Mouse (Mus musculus): Measurements from ENCODE around the gene Moxd1.

DNA sequence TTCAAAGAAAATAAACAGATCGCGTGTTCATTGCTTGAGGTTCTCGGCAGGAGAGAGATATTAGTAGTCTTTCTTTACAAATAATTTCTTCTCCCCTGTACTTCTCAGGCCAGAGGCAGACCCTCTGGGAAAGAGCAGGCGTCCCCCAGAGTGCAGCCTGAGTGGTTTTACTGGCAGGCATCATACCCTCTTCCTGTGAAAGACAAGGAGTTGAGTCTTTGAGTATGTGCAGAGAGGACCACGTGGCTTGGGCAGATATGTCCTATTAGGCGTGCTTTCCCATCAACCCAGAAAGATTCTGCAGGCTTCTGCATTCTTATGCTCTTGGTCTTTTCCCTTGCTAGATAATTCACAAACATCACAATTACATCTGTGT lies 117.9 kb downstream of the Moxd1 start:
- TF ChIP-seq POLR2A (IDR thresholded peaks at IDR 0.05; ENCODE audit: low read depth, low read length), result no peak
- TF ChIP-seq CTCF (conservative IDR thresholded peaks at IDR 0.05; ENCODE audit: insufficient read depth, insufficient read length, low read depth, low read length), result no peak
